Mouse (Mus musculus): ENCODE data around the gene Prrxl1.

DNA sequence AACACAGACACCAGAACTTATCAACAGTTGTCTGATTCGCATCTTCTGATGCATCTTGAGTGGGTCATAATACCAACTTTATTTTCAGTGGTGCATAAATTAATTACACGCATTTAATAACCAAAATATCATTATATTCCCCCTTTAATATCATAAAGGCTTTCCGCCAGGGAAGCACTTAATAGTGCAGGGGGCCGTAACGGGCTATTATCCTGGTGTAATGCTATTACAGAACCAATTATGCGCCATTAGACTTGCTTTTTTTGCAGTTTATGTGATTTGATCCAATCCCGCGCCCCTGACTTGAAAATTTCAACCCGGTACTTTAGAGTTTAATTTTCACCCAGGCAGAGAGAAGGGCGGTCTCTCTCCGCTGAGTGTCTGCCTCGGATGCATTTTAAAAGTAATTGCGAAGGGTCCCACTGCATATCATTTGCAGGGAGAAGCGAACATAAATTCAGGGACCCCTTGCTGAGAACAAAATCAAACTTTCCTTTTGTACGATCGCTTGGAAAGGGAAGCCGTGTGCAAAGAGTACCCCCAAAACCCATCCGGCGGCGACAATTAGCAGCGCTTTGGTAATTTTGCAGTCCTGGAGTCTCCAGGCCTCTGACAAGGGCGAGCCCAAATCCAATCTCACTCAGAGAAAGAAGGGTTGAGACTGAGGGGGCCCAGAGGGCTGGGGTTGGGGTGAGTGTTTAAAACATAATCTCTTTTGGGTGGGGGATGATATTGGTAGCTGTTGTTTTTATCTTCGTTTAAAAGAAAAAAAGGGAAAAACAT is 579 bp upstream of the Prrxl1 start:
- TF ChIP-seq CTCF (IDR thresholded peaks at IDR 0.05; ENCODE audit: insufficient read depth, low read length), result no peak
- TF ChIP-seq POLR2A (IDR thresholded peaks at IDR 0.05; ENCODE audit: borderline replicate concordance, extremely low read depth, low read depth, low read length), result no peak

All from lung, adult 2 months (tissue).